Mouse (Mus musculus) activated CD4-positive, CD25-positive, alpha-beta regulatory T cell, adult 4 months (primary cell): ENCODE measurements around the gene Tln2. TPM values are rescaled to one million over a fixed set of nuclear protein-coding genes. Genes with fewer than 3 reads are reported as not detected.

ENCODE experiments used
- ATAC-seq: one replicate; pipeline ENCODE4 v1.8.0; 2017
- polyA plus RNA-seq, 2 experiments: library from polyadenylated mRNA; unstranded; fragments of 100-300 nt; shearing (Covaris generic); gene quantifications; one replicate each; pipeline ENCODE4 v1.2.1; 2017

Gene Tln2
- polyA plus RNA-seq, 2 experiments from 2014 or later = 0.34 to 0.48 TPM

DNA sequence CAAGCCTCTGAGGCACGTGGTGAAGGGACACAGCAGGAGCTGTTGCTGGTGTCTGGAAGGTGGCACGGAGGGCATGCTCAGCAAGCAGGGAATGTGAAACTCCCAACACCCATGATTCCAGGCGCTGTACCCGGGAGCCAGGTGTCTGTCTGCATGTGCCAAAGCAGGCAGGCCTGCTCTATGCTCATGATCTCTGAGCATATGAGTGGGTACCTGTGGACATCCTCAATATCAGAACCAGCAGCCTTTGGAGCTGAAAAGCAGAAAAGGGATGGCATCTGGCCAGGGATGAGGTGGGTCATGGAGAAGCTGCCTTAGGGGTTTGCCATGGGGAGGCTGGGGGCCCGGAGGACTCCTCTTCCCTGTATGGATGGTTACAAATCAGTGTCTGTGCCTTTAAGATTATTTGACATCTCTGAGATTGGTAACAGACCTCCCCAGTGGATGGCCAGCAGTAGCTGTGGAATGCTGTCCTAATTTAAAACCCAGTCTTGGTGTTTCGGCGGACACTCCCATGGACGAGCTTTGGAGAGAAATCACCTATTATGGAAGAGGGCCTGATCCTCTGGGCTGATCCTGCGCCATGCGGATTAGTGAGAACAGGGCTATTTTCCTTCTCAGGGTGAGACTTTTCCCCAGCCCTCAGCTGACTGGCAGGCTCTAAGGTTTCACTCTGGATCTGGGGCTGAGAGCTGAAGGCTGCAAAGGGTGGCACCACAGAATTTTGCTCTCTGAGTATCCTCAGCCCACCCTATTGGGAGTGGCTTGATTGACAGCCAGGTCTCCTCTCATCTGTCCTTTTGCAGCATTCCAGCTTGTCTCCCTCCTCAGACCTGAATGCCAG lies 367.8 kb downstream of the Tln2 start:
- ATAC-seq = no peak

GRCm38 (mm10) chr9:67187686-67188085 lies 371.8 kb downstream of the Tln2 start:
- no peak for ATAC-seq

DNA sequence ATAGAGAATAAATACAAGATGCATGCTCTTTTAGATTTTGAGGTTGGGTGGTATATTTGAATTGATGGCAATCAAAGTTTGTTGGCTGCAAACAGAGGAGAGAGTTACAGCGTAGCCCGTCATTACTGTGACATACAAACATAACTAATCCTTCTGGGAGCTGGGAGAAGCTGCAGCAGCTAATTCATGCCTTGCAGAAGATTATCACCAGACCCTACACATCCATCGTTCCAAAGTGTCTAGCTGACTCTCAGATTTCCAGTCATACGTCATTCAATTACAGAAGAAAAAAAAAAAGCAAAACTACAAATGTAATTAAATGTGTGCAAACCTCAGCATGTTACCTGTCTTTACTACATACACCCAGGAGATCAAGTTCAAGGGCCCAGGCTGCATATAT lies 372.3 kb downstream of the Tln2 start:
- ATAC-seq = no peak

GRCm38 (mm10) chr9:67184556-67184955 lies 374.9 kb downstream of the Tln2 start:
- no peak for ATAC-seq

DNA sequence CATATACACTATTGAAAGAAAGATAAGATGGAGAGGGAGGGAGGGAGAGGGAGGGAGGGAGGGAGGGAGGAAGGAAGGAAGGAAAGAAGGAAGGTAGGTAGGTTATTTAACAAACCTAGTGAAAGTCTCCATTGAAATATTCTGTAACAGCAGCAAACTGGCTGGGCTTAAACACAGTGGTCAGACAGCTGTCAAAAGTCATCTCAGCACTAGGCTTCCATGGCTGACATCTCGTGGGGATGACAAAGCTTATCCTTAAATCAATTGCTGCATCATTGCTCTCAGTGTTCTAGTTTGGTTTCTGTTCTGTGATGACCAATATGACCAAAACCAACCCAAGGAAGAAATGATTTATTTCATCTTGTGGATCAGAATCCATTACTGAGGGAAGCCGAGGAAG lies 376.0 kb downstream of the Tln2 start:
- no peak for ATAC-seq

DNA sequence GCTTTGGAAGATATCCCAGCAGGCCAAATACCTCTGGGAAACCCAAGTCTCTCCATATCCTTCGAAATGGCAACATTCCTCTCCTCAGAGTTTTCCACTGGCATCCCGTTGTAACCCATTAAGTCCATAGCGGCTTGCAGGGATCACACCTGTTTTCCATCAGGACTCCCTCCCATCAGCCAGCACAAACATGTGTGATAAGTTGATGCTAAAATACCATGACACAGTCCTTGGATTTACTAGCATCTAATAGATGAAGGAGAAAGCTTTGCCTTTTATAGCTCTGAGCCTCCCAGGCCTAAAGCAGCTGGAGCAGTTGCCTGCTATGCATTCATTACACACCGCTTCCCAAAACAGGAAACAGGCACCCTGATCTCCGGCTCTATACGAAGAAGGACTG lies 377.5 kb downstream of the Tln2 start:
- ATAC-seq = no peak

DNA sequence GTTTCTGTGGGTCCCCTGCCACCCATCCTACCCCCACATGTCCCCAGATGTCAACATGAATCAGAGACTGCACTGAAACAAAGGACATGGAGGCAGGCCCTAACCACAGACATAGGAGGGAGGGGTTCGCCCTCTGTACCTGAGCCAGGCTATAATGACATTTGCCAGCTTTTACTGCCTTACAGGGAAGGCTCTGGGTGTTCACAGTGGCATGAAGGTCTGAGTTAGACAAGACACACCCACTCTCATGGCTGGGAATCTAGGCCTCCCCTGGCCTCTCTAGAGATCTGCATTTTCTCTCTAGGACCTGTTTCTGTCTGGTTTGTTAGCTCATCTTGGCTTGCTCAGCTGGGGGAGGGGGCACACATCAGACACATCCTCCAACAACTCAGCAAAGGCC lies 380.8 kb downstream of the Tln2 start:
- ATAC-seq = no peak

DNA sequence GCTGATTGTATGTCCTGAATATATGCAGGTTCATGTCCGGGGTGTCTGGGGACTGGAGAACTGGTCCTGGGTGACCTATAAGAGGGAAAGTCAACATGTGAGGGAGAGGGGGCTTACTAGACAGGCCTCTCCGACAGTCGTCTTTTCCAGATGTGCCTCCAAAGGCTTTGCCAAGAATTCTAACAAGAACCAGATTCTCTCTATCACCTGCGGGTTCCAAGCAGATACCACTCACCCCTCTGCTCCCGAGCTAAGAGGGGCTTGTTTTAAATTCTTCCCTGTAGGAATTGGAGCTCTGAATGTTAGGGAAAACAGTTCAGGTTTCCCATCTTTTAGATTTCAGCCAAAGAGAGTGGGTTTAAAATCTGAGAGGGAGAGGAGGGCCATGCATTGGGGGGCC lies 381.3 kb downstream of the Tln2 start:
- no peak for ATAC-seq

GRCm38 (mm10) chr9:67176073-67176472 lies 383.4 kb downstream of the Tln2 start:
- no peak for ATAC-seq

- no peak for ATAC-seq
These were observed 385.7 kb downstream of the Tln2 start for GRCm38 (mm10) chr9:67173816-67174215.

- ATAC-seq = no peak
These were observed 386.3 kb downstream of the Tln2 start for GRCm38 (mm10) chr9:67173154-67173553.

- no peak for ATAC-seq
These were observed 388.1 kb downstream of the Tln2 start for GRCm38 (mm10) chr9:67171409-67171808.

- ATAC-seq = no peak
These were observed 388.7 kb downstream of the Tln2 start for GRCm38 (mm10) chr9:67170759-67171158.

DNA sequence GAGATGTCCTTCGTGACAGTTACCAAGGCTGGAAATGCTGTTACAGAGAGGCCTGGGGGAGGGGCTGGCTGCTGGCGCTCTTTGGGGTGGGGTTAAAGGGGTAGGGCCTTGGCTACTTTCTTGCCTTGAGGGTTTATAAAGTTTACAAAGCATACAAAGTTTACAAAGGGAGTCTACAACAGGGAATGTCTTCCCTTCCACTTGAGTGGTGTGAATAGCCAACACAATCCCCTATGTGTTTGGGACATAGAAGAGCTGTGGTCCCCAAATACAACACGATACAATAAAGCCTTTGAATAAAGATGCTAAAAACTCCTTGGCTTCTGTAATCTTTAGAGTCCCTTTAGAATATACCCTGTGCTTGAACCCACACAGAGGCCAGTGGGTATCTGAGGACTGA lies 389.5 kb downstream of the Tln2 start:
- ATAC-seq = no peak

Other genes starting within 250 kb of the Tln2 start
- not detected for gene C2cd4b, start 199.7 kb upstream of the Tln2 start, polyA plus RNA-seq